8 mouse cellular contexts compared by ENCODE assay signal in the genomic region with DNA sequence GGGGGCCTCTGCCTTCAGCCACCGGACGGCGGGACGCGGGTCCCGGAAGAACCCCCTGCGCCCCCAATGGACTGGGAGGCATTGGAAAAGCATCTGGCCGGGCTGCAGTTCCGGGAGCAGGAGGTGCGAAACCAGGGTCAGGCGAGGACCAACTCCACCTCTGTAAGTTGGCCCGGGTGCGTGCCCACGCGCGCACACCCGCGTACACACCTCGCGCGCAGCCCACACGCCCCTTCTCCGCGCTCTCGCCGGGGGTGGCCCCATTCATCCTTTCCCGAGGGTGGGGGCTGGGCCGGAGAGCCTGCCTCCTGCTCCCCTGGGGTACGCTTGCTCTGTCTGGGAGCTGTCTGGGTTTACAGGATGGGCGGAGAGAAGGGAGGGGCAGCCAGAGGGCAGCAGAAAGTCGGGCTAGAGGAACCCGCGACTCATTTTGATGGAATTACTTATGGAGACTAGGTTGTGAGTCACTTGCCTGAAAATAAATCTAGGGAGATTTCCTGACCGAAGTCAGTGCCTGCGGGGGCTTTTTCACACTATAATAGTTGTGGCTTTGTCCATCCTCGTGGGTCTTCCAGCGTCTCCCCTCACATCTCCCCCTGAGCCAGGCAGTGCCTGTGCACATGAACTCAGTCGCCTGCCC.
DNase-seq lines count a peak whose midpoint lies in the region; ATAC-seq and TF ChIP-seq lines count a peak whose summit lies in the region.

No protein-coding gene starts in this region.

- no peaks in the 10 kb centered on the region for H3K27me3 ChIP-seq in forebrain, embryonic 14.5 days (replicated peaks; ENCODE audit: control insufficient read depth, insufficient read depth, low read length)
- no peaks in the 10 kb centered on the region for H3K27me3 ChIP-seq in heart, embryonic 16.5 days (ENCODE audit: control insufficient read depth, insufficient read depth, low read length)
- H3K27me3 ChIP-seq in liver, postnatal 0 days (ENCODE audit: insufficient read depth, low read length), result peaks cover 43% of the 10 kb centered on the region

- H3K4me1 ChIP-seq in brown adipose tissue, adult 24 weeks (ENCODE audit: control insufficient read depth, insufficient read depth, insufficient read length, low read length), result peaks cover 8% of the 10 kb centered on the region; the same call in 1 of the 2 replicates
- H3K4me1 ChIP-seq in forebrain, embryonic 14.5 days (ENCODE audit: control insufficient read depth, insufficient read depth, low read length), result peaks cover 9% of the 10 kb centered on the region; the same call in 1 of the 2 replicates
- peaks cover 37% of the 10 kb centered on the region for H3K4me1 ChIP-seq in heart, embryonic 16.5 days (ENCODE audit: control insufficient read depth, insufficient read depth, low read length)
- H3K4me1 ChIP-seq in liver, postnatal 0 days (ENCODE audit: insufficient read depth), result peaks cover 19% of the 10 kb centered on the region
- peaks cover 16% of the 10 kb centered on the region for H3K4me1 ChIP-seq in olfactory bulb, adult 2 months (ENCODE audit: control insufficient read depth, insufficient read depth, low read length)

- DNase-seq in NIH3T3 (ENCODE audit: low read depth), result peak; percentile 90
- peak; percentile 46 for DNase-seq in forebrain, embryonic 14.5 days (ENCODE audit: low spot score)
- DNase-seq in kidney, postnatal 36 days, result peak; percentile 72 to 73
- peak; percentile 23 for DNase-seq in liver, postnatal 0 days

- H3K9ac ChIP-seq in forebrain, embryonic 14.5 days (ENCODE audit: low read length), result peak overlapping the region; percentile 69
- H3K9ac ChIP-seq in heart, embryonic 16.5 days (ENCODE audit: low read length), result peak overlapping the region; percentile 97
- peak overlapping the region; percentile 55 for H3K9ac ChIP-seq in liver, postnatal 0 days (replicated peaks)

- WGBS in forebrain, embryonic 14.5 days, result under 1% methylated on average over 35 of the region's 38 CpGs
- under 1% methylated on average over 38 of the region's 38 CpGs for WGBS in heart, embryonic 16.5 days
- WGBS in liver, postnatal 0 days (ENCODE audit: insufficient replicate concordance), result 1% methylated on average over 37 of the region's 38 CpGs
- WGBS in olfactory bulb, adult 2 months, result under 1% methylated on average over 38 of the region's 38 CpGs

- no peak for TF ChIP-seq POLR2A in olfactory bulb, adult 2 months (IDR thresholded peaks at IDR 0.05; ENCODE audit: insufficient read depth, low read depth, low read length)

- peak overlapping the region; percentile 95 for H3K4me3 ChIP-seq in brown adipose tissue, adult 24 weeks (ENCODE audit: insufficient read depth, low read depth, low read length)
- peak overlapping the region; percentile 63 for H3K4me3 ChIP-seq in forebrain, embryonic 14.5 days (ENCODE audit: low read depth, low read length)
- peak overlapping the region; percentile 87 for H3K4me3 ChIP-seq in heart, embryonic 16.5 days (ENCODE audit: low read length)
- peak overlapping the region; percentile 60 for H3K4me3 ChIP-seq in liver, postnatal 0 days (ENCODE audit: low read depth, low read length)
- H3K4me3 ChIP-seq in olfactory bulb, adult 2 months (ENCODE audit: insufficient read depth, low read depth, low read length), result peak overlapping the region; percentile 85

- TF ChIP-seq CTCF in liver, postnatal 0 days (IDR thresholded peaks at IDR 0.05; ENCODE audit: low read depth), result no peak
- 0 out of 2 replicates have a peak, but pooled peaks have one; percentile 4 for TF ChIP-seq CTCF in olfactory bulb, adult 2 months (IDR thresholded peaks at IDR 0.05; ENCODE audit: insufficient read depth, low read depth, low read length)

- H3K27ac ChIP-seq in brown adipose tissue, adult 24 weeks (replicated peaks; ENCODE audit: low read depth, low read length), result peak overlapping the region; percentile 86
- peak overlapping the region; percentile 39; the same call in 1 of the 2 replicates for H3K27ac ChIP-seq in forebrain, embryonic 14.5 days (ENCODE audit: low read depth, low read length)
- H3K27ac ChIP-seq in heart, embryonic 16.5 days (ENCODE audit: low read length), result peak overlapping the region; percentile 99
- H3K27ac ChIP-seq in liver, postnatal 0 days (ENCODE audit: low read depth), result no peak overlapping the region
- no peak overlapping the region for H3K27ac ChIP-seq in olfactory bulb, adult 2 months (ENCODE audit: insufficient read depth, low read depth, low read length)

- no peaks in the 10 kb centered on the region for H3K9me3 ChIP-seq in forebrain, embryonic 14.5 days (replicated peaks; ENCODE audit: control insufficient read depth, low read length)
- no peaks in the 10 kb centered on the region for H3K9me3 ChIP-seq in heart, embryonic 16.5 days (replicated peaks; ENCODE audit: control insufficient read depth, low read length)
- H3K9me3 ChIP-seq in liver, postnatal 0 days (ENCODE audit: low read length), result no peaks in the 10 kb centered on the region

- TF ChIP-seq EP300 in liver, postnatal 0 days (IDR thresholded peaks at IDR 0.05; ENCODE audit: low read depth), result no peak

- H3K4me2 ChIP-seq in forebrain, embryonic 14.5 days (ENCODE audit: low read length), result peak overlapping the region; percentile 99
- peak overlapping the region; percentile 97 for H3K4me2 ChIP-seq in heart, embryonic 16.5 days (ENCODE audit: low read depth, low read length)
- peak overlapping the region; percentile 96 for H3K4me2 ChIP-seq in liver, postnatal 0 days (ENCODE audit: low read depth, low read length)

- no peaks in the 10 kb centered on the region for H3K36me3 ChIP-seq in forebrain, embryonic 14.5 days (ENCODE audit: control insufficient read depth, insufficient read depth, low read length)
- H3K36me3 ChIP-seq in heart, embryonic 16.5 days (ENCODE audit: control insufficient read depth, insufficient read depth), result no peaks in the 10 kb centered on the region
- H3K36me3 ChIP-seq in liver, postnatal 0 days (replicated peaks; ENCODE audit: insufficient read depth, low read length), result no peaks in the 10 kb centered on the region

- peak; percentile 38 for ATAC-seq in forebrain, embryonic 14.5 days
- ATAC-seq in heart, embryonic 16.5 days (replicated peaks; ENCODE audit: extremely low read depth, insufficient read depth, low FRiP score), result peak; percentile 35; the same call in 1 of the 2 replicates
- no peak; the same call in 1 of the 2 replicates for ATAC-seq in liver, postnatal 0 days
- no peak for ATAC-seq in inflammation-experienced regulatory T-cells, adult 6 months

Comparison
In these comparisons a context has a peak if more than half of its experiments do, and no peak if none do; other contexts are left out.
1. DNase-seq: peak in every context shown above with its lines; median percentile 90 in NIH3T3; 72 in kidney, postnatal 36 days; 46 in forebrain, embryonic 14.5 days; 23 in liver, postnatal 0 days.
2. H3K27ac ChIP-seq: peak in brown adipose tissue, adult 24 weeks (single experiment), forebrain, embryonic 14.5 days (single experiment) and heart, embryonic 16.5 days (single experiment); none in liver, postnatal 0 days (single experiment) and olfactory bulb, adult 2 months (single experiment).
3. ATAC-seq: peak in forebrain, embryonic 14.5 days (single experiment) and heart, embryonic 16.5 days (single experiment); none in liver, postnatal 0 days (single experiment) and inflammation-experienced regulatory T-cells, adult 6 months (single experiment).
4. Peak in every context shown above with its lines, with median percentiles within 50 percentile points of each other: H3K4me3 ChIP-seq, H3K4me2 ChIP-seq and H3K9ac ChIP-seq.